Mouse (Mus musculus) hindbrain, embryonic 10.5 days (tissue): Measurements from ENCODE around the gene Gm10031. TPM values are rescaled to one million over a fixed set of nuclear protein-coding genes. Genes with fewer than 3 reads are reported as not detected.
"Not testable (repeated sequence)": the region's sequence is repeated elsewhere in the genome, so short reads cannot be mapped to it uniquely, and the experiment has no call there.

Experiments
- DNase-seq: peaks from one replicate; pipeline ENCODE4 v3.0.0-alpha.2; 2017; ENCODE audit warnings: low spot score
- H3K27ac ChIP-seq: fragments of 300-500 bp; sonication (generic); 2 replicates; pipeline ENCODE4 v1.5.1; 2016; ENCODE audit warnings: mild to moderate bottlenecking, moderate library complexity
- H3K27me3 ChIP-seq: fragments of 300-500 bp; sonication (generic); 2 replicates; pipeline ENCODE4 v1.6.1; 2016; ENCODE audit warnings: mild to moderate bottlenecking; ENCODE audit not compliant: poor library complexity, insufficient read depth, severe bottlenecking
- H3K36me3 ChIP-seq: fragments of 300-500 bp; sonication (generic); 2 replicates; pipeline ENCODE4 v1.6.1; 2016; ENCODE audit warnings: mild to moderate bottlenecking, moderate library complexity
- H3K4me1 ChIP-seq: fragments of 300-500 bp; sonication (generic); replicated peaks from 2 replicates; pipeline ENCODE4 v1.6.1; 2016; ENCODE audit warnings: mild to moderate bottlenecking
- H3K4me3 ChIP-seq: fragments of 300-500 bp; sonication (generic); 2 replicates; pipeline ENCODE4 v1.5.1; 2016; ENCODE audit warnings: mild to moderate bottlenecking, moderate library complexity
- H3K9me3 ChIP-seq: fragments of 300-500 bp; sonication (generic); 2 replicates; pipeline ENCODE4 v1.6.1; 2016; ENCODE audit warnings: mild to moderate bottlenecking, moderate library complexity
- WGBS: fragments of 180-500 bp; shearing (Covaris S2); methylation state at CpG from one replicate; pipeline ENCODE4 v1.1.7; 2016; 5-methylcytosine and 5-hydroxymethylcytosine counted together
- polyA plus RNA-seq: library from polyadenylated mRNA; unstranded; fragments of >200 nt; fragmentation: Nextera tagmentation; extraction: Ambion mirVana; gene quantifications from 2 replicates; pipeline ENCODE4 v1.2.1, GENCODE M21; 2016

Gene Gm10031
- polyA plus RNA-seq, 1 experiment from 2014 or later = 0.35 TPM

DNA sequence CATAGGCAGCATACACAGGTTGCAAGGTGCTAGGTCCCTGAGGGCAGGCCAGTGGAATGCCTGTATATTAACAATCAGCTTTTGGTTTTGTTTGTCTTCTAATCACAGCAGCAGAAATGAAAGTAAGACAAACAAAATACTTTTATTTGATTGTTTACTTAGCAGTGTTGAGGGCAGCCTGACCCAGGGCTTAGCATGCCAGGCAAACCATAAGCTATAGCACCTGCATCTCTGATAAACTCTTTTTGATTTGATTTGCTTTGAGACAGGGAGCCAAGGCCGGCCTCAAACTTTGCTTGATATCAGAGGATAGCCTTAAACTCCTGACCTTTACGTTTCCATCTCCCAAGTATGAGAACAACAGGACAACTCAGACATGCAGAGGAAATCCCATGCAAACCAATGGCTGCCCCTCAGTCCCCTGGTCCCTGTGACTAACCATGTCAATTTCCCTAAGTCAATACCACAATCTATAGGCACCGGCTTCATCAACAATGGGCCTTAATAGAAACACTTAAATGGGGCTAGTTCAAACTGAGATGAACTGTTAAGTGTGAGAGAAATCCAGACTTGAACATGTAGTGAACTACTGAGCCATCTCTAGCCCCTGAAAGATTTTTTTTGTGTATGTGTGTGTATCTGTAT, 3.6 kb upstream of the Gm10031 start:
- WGBS = 84% methylated on average over 3 of the region's 3 CpGs
- Histone ChIP-seq H3K4me3 (no peak overlapping the region), H3K36me3 (no peaks in the 10 kb centered on the region), H3K27me3 (no peaks in the 10 kb centered on the region), H3K4me1 (no peaks in the 10 kb centered on the region), H3K9me3 (no peaks in the 10 kb centered on the region), H3K27ac (no peak overlapping the region)
- no peak for DNase-seq

DNA sequence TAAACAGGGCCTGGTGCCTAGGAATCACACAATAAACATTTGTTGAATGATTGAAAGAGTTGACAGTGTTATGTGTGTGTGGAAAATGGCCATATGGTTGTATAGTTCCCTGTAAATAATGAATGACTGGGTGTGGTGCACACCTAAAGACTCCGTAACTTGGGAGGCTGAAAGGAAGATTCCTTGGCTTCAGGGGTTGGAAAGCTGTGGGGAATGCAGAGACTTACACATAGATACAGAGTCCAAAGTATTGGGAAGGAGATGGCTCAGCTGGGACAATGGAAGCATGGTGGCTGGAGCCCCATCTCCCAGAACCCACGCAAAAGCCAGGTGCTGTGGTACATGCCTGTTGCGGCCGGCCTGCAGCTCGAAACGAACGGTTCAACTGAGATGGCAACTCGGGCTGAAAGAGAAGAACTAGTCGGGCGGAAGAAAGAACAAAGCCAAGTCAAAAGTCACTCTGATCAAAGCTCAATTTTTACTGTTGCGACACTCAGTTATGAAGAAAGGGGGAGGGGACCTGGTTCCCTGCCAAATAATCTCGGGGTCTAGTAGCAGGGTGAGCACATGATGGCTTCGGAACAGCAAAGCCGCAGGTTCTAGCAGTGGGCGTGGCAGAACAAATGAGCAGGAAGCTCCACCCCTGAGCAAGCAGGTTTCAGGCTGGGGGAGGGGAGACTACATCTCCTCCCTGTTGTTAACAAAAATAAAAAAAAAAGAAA, 1.9 kb upstream of the Gm10031 start:
- Histone ChIP-seq H3K27me3 (no peaks in the 10 kb centered on the region), H3K4me3 (no peak overlapping the region), H3K36me3 (no peaks in the 10 kb centered on the region), H3K4me1 (no peaks in the 10 kb centered on the region), H3K27ac (no peak overlapping the region), H3K9me3 (no peaks in the 10 kb centered on the region)
- WGBS = 66% methylated on average over 15 of the region's 15 CpGs
- DNase-seq = no peak

DNA sequence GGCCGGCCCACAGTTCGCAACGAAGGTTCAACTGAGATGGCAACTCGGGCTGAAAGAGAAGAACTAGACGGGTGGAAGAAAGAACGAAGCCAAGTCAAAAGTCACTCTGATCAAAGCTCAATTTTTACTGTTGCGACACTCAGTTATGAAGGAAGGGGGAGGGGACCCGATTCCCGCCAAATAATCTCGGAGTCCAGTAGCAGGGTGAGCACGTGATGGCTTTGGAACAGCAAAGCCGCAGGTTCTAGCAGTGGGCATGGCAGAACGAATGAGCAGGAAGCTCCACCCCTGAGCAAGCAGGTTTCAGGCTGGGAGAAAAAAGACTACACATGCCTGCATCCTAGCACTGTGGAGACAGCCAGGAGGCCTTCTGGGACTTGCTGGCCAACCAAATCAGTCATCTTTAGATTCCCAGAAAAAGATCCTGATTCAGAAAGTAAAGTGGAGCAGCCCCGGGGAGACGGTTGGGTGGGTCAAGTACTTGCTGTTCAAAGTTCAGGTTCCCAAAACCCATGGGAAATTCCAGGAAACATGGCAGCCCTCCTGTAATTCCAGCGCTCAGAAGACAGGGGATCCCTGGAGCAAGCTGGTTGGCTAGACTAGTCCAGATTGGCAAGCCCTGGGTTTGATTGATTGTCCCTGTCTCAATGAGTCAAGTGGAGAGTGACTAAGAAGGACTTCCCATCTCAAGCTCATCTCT, 8.8 kb downstream of the Gm10031 start:
- not testable (repeated sequence) for H3K27ac ChIP-seq, H3K36me3 ChIP-seq, H3K9me3 ChIP-seq, H3K27me3 ChIP-seq, H3K4me1 ChIP-seq, H3K4me3 ChIP-seq, DNase-seq
- WGBS = 90% methylated on average over 16 of the region's 16 CpGs

GRCm38 (mm10) chr1:156533483-156533882, 9.7 kb downstream of the Gm10031 start:
- Histone ChIP-seq H3K27ac (no peak overlapping the region), H3K9me3 (no peaks in the 10 kb centered on the region), H3K4me1 (no peaks in the 10 kb centered on the region), H3K27me3 (no peaks in the 10 kb centered on the region), H3K4me3 (no peak overlapping the region), H3K36me3 (no peaks in the 10 kb centered on the region)
- no peak for DNase-seq
- WGBS = 89% methylated on average over 3 of the region's 3 CpGs

DNA sequence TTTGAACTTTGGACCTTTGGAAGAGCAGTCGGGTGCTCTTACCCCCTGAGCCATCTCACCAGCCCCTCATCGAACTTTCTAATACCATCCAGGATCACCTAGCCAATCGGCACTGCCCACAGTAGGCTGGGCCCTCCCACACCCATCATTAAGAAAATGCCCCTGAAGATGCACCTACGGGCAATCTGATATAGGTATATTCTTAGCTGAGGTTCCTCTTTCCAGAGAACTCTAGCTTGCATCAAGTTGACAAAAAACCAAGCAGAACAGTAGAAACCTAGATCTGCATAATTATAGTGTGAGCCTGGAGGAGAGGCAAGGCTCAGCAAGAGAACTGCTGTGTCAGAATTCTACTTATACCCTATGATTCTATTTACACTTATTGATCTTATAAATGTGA, 10.1 kb downstream of the Gm10031 start:
- H3K27ac ChIP-seq = no peak overlapping the region
- no peaks in the 10 kb centered on the region for H3K9me3 ChIP-seq
- 86% methylated on average over 4 of the region's 4 CpGs for WGBS
- DNase-seq = no peak
- H3K4me3 ChIP-seq = no peak overlapping the region
- H3K4me1 ChIP-seq = no peaks in the 10 kb centered on the region
- no peaks in the 10 kb centered on the region for H3K36me3 ChIP-seq
- H3K27me3 ChIP-seq = no peaks in the 10 kb centered on the region

DNA sequence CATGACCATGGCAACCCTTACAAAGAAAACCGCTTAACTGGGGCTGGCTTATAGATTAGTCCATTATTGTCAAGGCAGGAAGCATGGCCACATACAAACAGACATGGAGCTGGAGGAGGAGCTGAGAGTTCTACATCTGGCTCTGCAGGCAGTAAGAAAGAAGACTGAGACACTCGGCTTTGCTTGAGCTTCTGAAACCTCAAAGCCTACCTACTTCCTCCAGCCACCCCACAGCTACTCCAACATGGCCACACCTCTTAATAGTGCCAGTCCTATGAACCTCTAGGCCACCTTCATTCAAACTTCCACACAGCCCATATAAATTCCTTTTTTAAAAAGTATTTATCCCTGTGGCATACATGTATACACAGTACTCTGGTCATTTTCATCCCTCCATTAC, 13.2 kb downstream of the Gm10031 start:
- no peak overlapping the region for H3K4me3 ChIP-seq
- H3K4me1 ChIP-seq = no peaks in the 10 kb centered on the region
- no peaks in the 10 kb centered on the region for H3K27me3 ChIP-seq
- no peak overlapping the region for H3K27ac ChIP-seq
- no peaks in the 10 kb centered on the region for H3K36me3 ChIP-seq
- no peaks in the 10 kb centered on the region for H3K9me3 ChIP-seq
- DNase-seq = no peak
- WGBS = 83% methylated on average over 2 of the region's 2 CpGs

DNA sequence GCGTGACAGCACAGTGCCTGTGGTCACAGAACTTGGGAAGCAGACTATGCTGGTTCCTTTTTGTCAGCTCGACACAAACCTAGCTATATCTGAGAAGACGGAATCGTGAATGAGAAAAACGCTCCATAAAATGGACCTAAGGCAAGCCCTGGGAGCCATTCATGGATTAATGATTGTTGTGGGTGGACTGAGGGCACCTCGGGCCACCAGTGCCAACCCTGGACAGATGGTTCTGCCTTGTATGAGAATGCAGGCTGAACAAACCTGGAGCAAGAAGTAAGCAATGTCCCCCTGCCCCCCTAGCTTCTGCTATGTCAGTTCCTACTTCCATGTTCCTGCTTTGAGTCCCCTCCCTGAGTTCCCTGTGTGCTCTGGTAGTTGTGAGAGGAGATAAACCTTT, 13.9 kb downstream of the Gm10031 start:
- H3K4me1 ChIP-seq = no peaks in the 10 kb centered on the region
- no peaks in the 10 kb centered on the region for H3K9me3 ChIP-seq
- no peak overlapping the region for H3K27ac ChIP-seq
- DNase-seq = no peak
- 92% methylated on average over 6 of the region's 6 CpGs for WGBS
- no peak overlapping the region for H3K4me3 ChIP-seq
- H3K27me3 ChIP-seq = no peaks in the 10 kb centered on the region
- no peaks in the 10 kb centered on the region for H3K36me3 ChIP-seq

DNA sequence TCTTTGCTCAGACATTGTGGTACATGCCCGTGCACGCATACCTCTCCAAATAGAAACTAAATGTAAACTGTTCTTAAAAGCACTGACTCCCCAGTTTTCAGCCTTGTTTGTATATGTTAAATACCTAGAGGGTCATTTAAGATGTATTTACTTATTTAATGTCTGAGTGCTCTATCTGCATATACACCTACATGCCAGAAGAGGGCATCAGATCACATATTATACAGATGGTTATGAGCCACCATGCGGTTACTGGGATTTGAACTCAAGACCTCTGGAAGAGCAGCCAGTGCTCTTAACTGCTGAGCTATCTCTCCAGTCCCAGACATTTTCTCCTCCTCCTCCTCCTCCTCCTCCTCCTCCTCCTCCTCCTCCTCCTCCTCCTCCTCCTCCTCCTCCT, 14.6 kb downstream of the Gm10031 start:
- H3K27me3 ChIP-seq = no peaks in the 10 kb centered on the region
- no peaks in the 10 kb centered on the region for H3K4me1 ChIP-seq
- no peak for DNase-seq
- no peak overlapping the region for H3K27ac ChIP-seq
- H3K4me3 ChIP-seq = no peak overlapping the region
- H3K9me3 ChIP-seq = no peaks in the 10 kb centered on the region
- 80% methylated on average over 3 of the region's 3 CpGs for WGBS
- no peaks in the 10 kb centered on the region for H3K36me3 ChIP-seq

- H3K9me3 ChIP-seq = no peaks in the 10 kb centered on the region
- no peak overlapping the region for H3K27ac ChIP-seq
- H3K27me3 ChIP-seq = no peaks in the 10 kb centered on the region
- 51% methylated on average over 4 of the region's 4 CpGs for WGBS
- H3K4me1 ChIP-seq = peaks cover 5% of the 10 kb centered on the region
- H3K36me3 ChIP-seq = no peaks in the 10 kb centered on the region
- no peak for DNase-seq
- H3K4me3 ChIP-seq = no peak overlapping the region
Measured at GRCm38 (mm10) chr1:156539787-156540560, 16.2 kb downstream of the Gm10031 start.

DNA sequence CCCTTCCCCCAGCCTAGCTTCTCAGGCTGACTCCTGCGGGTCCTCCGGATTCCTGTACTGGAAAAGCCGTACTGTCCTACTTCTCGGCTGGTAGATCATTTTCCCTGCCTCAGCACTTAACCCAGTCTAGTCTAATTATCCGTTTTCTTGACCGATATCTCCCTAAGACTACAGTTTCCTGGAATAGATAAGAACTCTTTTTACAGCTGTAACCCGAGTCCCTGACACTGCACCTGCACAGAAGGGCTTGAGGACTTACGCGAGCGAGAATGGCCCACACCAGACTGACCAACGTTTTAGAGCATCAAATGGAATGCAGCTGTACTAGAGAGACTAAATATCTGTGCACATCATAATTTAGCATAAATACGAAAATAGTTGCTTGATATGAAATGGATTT, 20.2 kb downstream of the Gm10031 start:
- 42% methylated on average over 12 of the region's 12 CpGs for WGBS
- no peak for DNase-seq
- H3K4me3 ChIP-seq = no peak overlapping the region
- H3K36me3 ChIP-seq = no peaks in the 10 kb centered on the region
- no peak overlapping the region for H3K27ac ChIP-seq
- H3K4me1 ChIP-seq = peaks cover 5% of the 10 kb centered on the region
- H3K27me3 ChIP-seq = no peaks in the 10 kb centered on the region
- H3K9me3 ChIP-seq = no peaks in the 10 kb centered on the region

GRCm38 (mm10) chr1:156558024-156558930, 34.5 kb downstream of the Gm10031 start, which contains the start of gene Abl2:
Gene Abl2, plus strand, starts transcription at chr1:156558786.
- Histone ChIP-seq H3K9me3 (no peaks in the 10 kb centered on the region), H3K4me1 (peaks cover 23% of the 10 kb centered on the region), H3K27me3 (peaks cover 3% of the 10 kb centered on the region; the same call in 1 of the 2 replicates), H3K36me3 (no peaks in the 10 kb centered on the region), H3K4me3 (peak within 1 kb of the TSS; percentile 78), H3K27ac (peak within 1 kb of the TSS; percentile 98)
- whole genome bisulfite sequencing = 10% methylated on average over 60 of the region's 60 CpGs
- DNase-seq = peak; percentile 90
